Mouse (Mus musculus) heart, postnatal 10 days (tissue): ENCODE measurements at regions not wholly inside any gene's neighbourhood (a gene's known extent, or its start where the extent isn't known, plus 50 kb on each side); places are given as distances from the start of the nearest gene placed in this dataset.

Source experiments
- DNase-seq, 2 experiments: peaks; one replicate each; pipeline ENCODE4 v3.0.0; 2021
- intact Hi-C: fragments of 180-260 bp; cut with DNase I; formaldehyde crosslinking; loops from one replicate; pipeline ENCODE4 v1.15.1; 2025

DNA sequence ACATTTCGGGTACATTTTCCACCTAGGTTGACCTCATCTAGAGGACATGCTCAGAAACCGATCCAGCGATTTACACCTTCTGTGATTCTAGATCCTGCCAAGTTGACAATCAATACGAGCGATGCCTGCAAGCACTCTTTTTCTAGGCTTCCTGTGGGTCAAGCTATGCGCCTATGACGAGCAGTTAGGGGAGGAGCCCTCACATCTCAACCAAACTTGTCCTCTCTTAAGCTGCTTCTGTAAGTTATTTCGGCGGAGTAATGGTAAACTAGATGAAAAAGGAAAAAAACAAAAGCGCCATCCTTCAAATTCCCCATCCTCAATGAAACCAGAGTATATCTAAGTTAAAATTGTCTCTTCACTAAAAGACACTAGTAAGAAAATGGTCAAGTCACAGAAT lies 858.5 kb downstream of the Zfp704 start:
- intact Hi-C loops: no loop called here
- DNase-seq: no peak

DNA sequence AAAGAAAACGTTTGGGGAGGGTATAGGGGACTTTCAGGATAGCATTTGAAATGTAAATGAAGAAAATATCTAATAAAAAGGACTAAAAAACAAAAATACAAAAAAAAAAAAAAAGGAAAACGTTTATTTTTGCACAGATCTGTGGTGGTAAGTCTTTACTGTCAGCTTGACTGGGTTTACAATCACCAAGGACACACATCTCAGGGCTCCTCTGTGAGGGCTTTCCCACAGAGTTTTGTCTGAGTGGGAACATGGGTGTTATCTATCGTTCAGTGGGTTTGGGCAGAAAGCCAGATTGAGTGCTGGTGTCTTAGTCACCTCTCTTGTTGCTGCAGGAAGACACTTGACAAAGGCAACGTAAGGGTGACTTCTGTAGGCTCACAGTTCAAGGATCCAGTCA lies 859.0 kb downstream of the Zfp704 start:
- DNase-seq: no peak
- intact Hi-C loops: no loop called here

DNA sequence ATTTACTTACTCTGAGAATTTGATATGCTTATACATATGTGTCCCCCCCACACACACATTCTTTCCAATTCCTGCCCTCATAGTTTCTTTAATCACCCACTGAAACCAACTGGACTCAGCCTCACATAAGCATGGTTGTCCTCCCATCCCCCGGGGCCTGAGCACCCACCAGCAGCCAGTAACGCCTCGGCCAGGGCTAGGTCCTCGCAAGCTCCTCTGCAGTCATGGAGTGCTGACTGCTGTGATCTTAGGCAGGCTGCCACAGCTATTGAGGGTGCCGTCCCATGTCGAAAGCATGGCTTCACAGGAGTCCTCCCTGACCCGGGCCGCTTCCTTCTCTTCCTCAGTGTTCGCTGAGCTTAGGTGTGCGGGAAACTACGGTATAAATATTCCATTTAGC lies 859.7 kb downstream of the Zfp704 start:
- intact Hi-C loops: no loop called here
- no peak for DNase-seq

DNA sequence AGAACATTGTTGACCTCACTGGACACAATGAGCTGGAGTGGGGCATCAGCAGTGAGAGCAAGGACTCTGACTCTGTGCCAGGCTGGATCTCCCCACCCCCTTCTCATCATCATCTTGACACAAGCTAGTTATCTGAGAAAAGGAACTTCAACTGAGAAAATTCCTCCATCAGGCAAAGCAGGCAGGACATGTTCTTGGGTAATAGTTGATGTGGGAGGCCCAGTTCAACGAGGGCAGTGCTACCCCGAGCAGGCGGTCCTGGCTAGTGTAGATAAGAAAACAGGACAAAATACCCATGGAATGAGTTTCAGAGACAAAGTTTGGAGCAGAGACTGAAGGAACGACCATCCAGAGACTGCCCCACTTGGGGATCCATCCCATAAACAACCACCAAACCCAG lies 862.7 kb downstream of the Zfp704 start:
- intact Hi-C loops: no loop called here
- DNase-seq: no peak

DNA sequence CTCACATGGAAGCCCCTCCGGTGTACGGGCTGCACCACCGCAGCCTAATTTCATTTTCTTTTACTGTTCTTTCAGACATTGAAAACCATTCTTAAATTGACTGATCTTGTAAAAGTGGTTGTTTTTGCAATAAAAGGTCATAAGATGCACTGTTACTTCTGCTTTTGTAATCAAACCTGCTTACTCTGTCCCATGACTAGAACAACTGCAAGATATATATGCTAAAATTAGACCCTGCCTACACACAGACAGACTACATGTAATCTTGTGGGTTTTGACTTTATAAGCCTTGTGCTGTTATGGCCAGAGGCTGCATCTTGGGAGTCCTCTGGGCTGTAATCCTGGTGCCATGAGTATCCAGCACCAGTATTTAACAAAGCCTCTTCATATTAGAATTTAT lies 863.2 kb downstream of the Zfp704 start:
- intact Hi-C loops: no loop called here
- DNase-seq: no peak

DNA sequence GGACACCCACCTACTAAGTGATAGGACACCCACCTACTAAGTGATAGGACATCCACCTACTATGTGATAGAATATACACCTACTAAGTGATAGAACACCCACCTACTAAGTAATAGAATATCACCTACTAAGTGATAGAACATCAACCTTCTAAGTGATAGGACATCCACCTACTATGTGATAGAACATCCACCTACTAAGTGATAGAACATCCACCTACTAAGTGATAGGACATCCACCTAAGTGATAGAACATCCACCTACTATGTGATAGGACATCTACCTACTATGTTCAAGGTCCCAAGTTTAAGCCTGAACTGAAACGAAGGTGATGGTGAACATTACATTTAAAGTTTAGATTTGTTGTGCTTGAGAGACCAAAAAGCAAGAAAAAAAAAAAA lies 863.8 kb downstream of the Zfp704 start:
- intact Hi-C loops: no loop called here
- DNase-seq: no peak

DNA sequence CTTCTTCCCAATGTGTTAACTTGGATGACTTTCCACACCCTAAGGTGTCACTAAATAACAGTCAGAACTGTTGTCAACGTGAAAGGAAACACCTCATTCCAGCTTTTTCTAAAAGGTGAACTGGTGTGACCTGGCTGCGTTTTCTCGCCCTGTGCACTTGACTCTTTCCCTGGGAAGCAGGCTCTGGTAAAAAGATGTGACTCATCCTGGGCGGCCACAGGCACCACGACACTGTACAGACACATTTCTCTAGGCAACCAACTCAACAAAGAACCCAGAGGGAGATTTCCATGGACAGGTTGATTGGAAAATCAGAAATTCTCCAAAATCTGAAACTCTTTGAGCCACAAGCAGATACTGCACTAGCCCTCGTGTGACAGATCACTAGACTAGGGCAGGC lies 865.0 kb downstream of the Zfp704 start:
- no peak for DNase-seq
- intact Hi-C loops: no loop called here

DNA sequence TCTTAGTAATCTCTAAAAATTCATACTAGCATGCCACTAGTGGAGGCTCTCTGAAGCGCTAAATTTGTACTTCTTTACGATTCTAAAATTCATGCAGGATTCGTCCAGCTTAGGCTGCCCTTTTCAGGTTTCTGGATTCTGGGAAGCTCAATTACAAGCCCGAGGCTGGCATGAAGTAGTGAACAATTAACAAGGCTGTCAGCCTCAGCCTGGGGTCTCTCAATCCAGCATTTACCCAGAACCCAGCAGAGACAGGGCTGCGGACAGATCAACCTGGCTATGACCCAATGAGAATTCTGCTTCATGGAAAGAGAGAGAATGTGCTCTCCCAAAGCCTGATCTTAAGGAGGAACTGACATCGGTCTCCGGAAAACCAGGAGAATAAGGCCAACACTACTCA lies 866.2 kb downstream of the Zfp704 start:
- intact Hi-C loops: no loop called here
- no peak for DNase-seq

DNA sequence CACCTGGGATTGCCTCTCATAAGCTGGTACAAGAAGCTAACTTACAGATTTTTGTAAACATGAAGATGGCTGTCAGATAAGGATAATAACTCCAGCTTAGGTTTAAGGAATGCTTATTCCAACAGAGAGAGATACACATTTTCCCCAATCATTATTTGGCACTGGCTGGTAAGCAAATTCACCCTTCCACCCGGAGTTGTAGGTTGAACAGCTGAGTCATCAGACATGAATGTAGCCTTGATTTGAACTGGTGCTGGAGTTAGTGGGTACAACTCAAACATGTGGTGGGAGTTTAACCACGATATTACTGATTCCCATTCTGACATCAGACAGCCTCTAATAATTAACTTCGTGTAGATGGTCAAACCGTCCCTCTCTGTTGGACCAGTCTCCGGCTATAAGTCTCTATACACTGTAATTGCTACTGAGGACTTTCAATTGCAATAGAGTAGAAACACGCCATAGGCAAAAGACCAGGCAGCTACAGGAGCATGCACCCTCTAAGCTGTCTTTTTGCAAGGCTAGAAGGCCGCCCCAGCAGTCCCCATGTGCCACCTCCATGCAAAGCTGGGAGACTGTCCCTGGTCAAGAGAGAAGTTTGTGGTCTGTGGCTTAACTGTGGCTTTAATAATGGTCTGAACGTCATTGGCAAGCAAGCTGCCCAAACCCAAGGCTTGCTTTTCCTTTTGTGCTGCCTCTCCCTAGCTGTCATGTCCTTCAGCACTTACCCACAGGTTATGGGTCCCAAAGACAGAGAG lies 868.4 kb downstream of the Zfp704 start:
- intact Hi-C loops: no loop called here
- no peak for DNase-seq

DNA sequence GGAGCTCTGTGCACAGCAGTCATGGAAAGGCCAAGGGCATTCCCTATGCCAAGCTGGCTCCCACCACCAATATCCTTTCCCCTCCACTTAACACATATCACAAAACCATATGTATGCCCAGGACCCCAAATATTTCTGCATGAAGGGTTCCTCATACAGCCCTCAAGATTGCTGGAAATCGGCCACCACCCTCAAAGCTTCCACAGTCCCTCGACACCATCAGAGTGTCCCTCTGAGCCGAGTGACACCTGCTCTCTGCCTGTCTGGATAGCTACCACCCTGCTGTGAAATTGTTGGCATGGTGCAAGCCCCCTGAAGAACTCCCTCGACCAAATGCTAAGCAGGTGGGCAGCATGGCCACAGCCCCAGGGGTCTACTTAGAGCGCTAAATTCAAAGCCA lies 869.2 kb downstream of the Zfp704 start:
- DNase-seq: no peak
- intact Hi-C loops: no loop called here

DNA sequence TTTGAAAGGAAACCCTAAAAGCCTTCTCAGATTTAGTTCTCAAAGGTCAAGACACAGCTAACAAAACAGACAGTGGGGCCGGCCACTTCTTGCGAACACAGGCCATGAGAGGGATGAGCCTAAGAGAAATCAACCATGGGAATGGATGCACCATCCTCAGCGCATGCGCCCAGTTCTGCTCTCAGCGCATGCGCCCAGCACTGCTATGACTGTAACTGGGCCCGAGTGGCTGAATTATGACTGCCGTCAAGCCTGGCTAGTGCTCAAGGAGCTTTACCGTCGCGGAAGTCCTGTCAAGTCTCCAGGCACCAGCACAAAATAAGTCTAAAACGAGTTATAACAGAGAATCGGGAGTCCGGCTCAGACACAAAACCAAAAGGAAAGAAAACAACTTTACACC lies 870.6 kb downstream of the Zfp704 start:
- no peak for DNase-seq
- intact Hi-C loops: no loop called here

DNA sequence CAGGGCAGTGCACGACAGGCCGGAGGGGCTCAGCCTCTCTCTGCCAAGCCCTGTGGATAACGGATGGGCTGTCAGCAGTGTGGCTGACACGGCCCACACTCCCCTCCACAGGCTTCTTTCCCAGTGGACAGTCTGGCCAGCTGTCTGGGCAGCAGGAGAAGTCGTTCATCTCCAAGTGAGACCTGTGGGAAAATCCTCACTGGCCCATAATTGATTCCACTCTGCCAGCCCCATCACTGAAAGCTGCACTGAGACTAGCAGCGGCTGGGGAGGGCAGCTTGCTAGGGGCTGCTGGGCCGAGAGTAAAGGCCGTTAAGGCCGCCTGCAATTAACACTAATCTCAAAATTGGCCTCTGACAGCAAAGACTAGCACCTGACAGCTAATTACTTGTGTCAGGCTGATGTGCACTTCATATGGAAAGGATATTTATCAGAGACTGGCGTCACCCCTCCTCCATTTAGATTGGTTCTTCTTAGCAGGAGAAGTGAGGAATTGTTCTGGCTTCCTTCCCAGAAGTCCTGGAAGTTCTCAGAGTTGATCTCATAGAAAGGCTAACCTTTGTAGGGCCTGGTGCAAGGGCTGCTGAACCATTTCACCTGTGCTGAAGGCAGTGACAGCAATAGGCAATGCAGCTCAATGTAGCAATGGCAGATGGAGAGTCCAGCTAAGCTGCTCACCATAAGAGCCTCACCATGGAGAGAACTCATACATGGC lies 873.5 kb downstream of the Zfp704 start:
- intact Hi-C loops: no loop called here
- peak; percentile 54 to 58 for DNase-seq

DNA sequence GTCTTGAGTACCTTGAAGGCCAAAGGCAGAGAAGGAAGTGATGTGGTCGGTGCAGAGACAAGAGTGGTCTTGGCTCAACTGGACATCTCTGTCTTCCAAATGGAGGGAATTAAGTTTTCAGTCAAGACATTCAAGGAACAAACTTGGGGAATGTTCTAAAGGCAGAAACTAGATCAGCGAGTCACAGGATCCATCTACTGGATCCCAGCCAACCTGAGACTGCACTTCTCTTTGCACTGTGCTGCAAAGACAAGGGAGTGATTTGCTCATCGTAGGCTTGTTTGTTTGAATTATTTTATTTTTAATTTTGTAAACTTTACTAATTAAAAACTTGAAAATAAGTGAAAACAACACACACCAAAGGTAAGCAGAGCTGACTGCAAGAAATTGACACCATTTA lies 875.8 kb downstream of the Zfp704 start:
- intact Hi-C loops: no loop called here
- DNase-seq: no peak

DNA sequence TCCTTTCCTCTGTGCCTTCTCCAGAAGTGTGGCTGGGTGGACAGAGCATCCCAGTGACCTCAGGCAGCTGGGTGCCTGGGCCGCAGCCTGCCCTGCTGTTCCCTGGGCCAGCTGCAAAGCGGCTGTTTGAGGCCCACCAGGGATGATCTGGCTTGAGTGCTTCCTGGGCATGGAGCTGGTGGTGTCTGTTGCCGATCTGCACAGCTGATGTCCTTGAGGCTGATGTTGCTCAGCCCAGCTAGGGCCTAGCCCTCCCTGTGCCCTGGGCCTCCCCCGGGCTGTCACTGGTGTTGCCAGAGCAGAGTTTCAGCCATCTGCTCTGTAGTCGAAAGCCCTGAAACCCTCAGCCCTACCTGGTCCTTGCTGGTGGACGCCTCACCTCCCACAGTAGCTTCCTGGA lies 878.5 kb downstream of the Zfp704 start:
- intact Hi-C loops: no loop called here
- no peak for DNase-seq

DNA sequence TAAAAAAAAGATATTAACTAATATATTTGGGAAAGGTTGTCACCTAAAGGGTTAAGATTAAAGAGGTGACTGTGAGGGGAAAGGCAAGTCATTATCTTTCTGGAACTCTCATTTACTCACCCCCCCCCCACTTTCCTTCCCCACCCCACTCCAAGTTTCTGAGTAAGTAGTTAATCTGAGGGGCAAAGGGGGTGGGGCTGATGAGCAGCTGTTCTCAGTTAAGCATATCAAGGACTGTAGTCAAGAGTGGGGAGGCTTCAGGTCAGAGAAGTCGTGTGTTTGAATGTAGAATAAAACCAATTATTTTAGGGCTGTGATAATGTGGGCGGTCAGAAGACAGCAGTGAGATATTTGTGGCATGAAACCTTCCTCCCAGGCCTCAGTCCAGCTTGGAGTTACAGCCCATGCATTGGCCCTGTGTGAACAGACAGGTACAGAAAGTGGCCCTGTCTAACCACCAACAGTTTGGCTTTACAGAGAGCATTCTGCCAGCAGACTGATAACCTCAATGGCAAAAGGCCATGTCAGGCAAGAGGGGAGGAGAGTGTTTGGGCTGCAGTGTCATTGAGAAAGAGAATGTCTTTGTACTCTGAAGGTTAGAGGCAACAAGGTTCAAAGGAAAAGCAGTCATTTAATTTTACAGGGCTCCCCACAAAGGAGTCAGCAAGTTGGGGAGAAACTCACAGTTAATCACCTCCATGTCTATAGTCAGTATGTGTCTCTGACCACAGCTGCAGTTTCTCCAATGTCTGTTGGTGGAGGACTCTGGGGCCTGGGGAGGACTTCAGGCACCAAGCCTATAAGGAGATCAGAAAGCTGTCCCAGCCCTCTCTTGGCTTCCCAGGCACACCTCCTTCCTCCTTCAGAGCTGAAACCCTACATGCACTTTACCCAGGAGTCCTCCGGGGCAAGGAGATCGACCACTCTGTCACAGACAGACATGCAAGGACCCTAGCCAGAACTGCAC lies 888.0 kb downstream of the Zfp704 start:
- intact Hi-C loops: no loop called here
- no peak for DNase-seq

DNA sequence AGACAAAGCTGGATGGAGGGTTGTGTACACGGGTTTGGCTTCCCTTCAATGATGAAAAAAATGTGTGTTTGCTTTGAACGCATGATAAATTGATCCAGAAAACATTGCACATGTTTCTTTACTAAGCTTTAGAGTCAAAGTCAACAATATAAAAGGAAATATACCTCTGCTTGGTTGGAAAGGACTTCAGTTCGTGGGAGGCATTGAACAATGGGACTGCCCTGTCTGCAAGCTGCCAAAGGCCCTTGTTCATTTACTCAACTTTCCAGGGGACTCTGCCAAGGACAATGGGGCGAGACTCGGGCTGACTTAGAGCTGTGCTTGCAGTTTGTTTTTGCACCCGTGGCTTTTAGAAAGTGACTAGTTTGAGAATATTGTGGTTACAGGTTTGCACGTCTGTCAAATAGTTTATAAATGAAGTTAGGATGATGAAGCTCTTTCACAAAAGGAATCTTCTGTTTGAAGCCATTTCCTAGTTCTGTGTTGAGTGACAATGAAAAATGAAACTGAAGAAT lies 889.2 kb downstream of the Zfp704 start:
- intact Hi-C loops: no loop called here
- no peak for DNase-seq

DNA sequence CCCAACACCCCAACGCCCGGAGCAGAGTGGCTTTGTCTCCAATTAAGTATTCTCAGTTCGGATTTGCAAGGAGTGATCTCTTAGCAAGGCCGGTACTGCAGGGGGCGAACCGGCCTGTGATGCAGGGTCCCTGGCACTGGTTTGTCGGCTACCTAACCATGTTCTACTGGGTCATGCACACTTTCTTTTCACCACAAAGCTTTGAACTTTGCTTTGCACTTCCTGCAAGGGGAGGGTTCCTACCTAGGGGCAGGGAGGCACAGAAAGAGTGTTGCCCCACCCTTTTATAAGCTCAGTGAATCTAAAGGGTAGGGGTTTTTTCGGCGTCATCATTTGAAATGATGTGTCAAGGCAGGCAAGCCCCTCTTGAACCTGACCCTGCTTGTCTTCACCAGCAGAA lies 891.7 kb downstream of the Zfp704 start:
- intact Hi-C loops: no loop called here

DNA sequence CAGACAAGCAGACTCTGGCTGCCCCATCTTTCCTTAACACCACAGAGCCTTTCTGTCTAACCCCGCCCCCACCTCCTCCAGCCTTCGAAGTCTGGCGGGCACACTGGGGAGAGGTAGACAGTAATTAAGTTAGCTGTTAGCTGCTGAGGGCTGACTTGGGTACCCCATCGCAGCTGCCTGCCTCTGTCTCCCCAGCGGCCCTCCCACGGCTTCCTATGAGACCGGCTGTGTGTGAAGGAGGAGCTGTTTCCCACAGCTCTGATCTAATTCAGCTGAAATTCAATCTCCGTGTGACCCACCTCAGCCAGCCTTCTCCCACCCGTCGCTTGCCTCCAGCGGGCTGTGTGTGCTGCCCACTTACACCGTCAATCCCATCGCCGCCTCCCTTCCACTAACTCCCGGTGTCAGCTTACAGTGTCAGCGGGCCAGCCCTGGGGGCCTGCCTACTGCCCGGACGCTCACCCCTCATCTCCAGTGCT lies 892.5 kb downstream of the Zfp704 start:
- peak; percentile 63 to 65 for DNase-seq
- intact Hi-C loops: no loop called here

More for the DNA sequence above, 891.7 kb downstream of the Zfp704 start:
- no peak for DNase-seq
